27 mouse cellular contexts compared by ENCODE assay signal in genomic region chr6:141470251-141470650, GRCm38 (mm10). TPM values are rescaled to one million over a fixed set of nuclear protein-coding genes. Genes with fewer than 3 reads are reported as not detected.
DNase-seq lines count a peak whose midpoint lies in the region; ATAC-seq and TF ChIP-seq lines count a peak whose summit lies in the region.
"Had no signal": no experiment of that assay in that cellular context is flagged by ENCODE, and none has a peak within 500 bp of the region (broad histone marks: within the 10 kb centered on the region; RNA-seq: fewer than 3 reads in every experiment).

No protein-coding gene starts in this region.

- no peak for TF ChIP-seq POLR2A in brain, embryonic 14.5 days (IDR thresholded peaks at IDR 0.05; ENCODE audit: borderline replicate concordance, extremely low read depth, insufficient read depth, insufficient read length, poor library complexity, severe bottlenecking)

- H3K27me3 ChIP-seq in hindbrain, postnatal 0 days (ENCODE audit: insufficient read depth, low read length): no peaks in the 10 kb centered on the region
- no peaks in the 10 kb centered on the region for H3K27me3 ChIP-seq in hindbrain, embryonic 11.5 days (ENCODE audit: control insufficient read depth, insufficient read depth, low read length)
- H3K27me3 ChIP-seq in lung, postnatal 0 days (replicated peaks; ENCODE audit: insufficient read depth, low read length): no peaks in the 10 kb centered on the region
- H3K27me3 ChIP-seq: embryonic facial prominence, embryonic 15.5 days; forebrain, embryonic 15.5 days; hindbrain, embryonic 13.5 days; limb, embryonic 13.5 days; liver, embryonic 15.5 days had no signal

- TF ChIP-seq EP300 in lung, postnatal 0 days (IDR thresholded peaks at IDR 0.05): no peak

- H3K27ac ChIP-seq in hindbrain, postnatal 0 days: no peak overlapping the region
- no peak overlapping the region for H3K27ac ChIP-seq in hindbrain, embryonic 11.5 days (ENCODE audit: low read depth, low read length)
- H3K27ac ChIP-seq in lung, postnatal 0 days (ENCODE audit: low read length): no peak overlapping the region
- H3K27ac ChIP-seq in ES-E14 (ENCODE audit: insufficient read depth, low read depth, low read length, poor library complexity, severe bottlenecking): no peak overlapping the region
- H3K27ac ChIP-seq: embryonic facial prominence, embryonic 15.5 days; forebrain, embryonic 15.5 days; hindbrain, embryonic 13.5 days; limb, embryonic 13.5 days; liver, embryonic 15.5 days had no signal

- no peaks in the 10 kb centered on the region for H3K4me1 ChIP-seq in hindbrain, postnatal 0 days (ENCODE audit: insufficient read depth, low read length)
- no peaks in the 10 kb centered on the region for H3K4me1 ChIP-seq in hindbrain, embryonic 11.5 days (replicated peaks; ENCODE audit: control insufficient read depth, insufficient read depth, low read length)
- H3K4me1 ChIP-seq in lung, postnatal 0 days (ENCODE audit: insufficient read depth, low read depth, low read length): no peaks in the 10 kb centered on the region
- H3K4me1 ChIP-seq in ES-E14 (ENCODE audit: control insufficient read depth in 2 of 2, insufficient read depth in 2 of 2, low read length in 2 of 2, poor library complexity in 1 of 2): no peaks in the 10 kb centered on the region
- H3K4me1 ChIP-seq: embryonic facial prominence, embryonic 15.5 days; hindbrain, embryonic 13.5 days; liver, embryonic 15.5 days had no signal

- in situ Hi-C loops in ES-E14 (cut with MboI; ENCODE audit: low sequenced_read_pairs in 2 of 2, unreplicated experiment in 2 of 2): no loop called here

- WGBS in hindbrain, postnatal 0 days: 90% methylated on average over 2 of the region's 2 CpGs
- WGBS in hindbrain, embryonic 11.5 days: 95% methylated on average over 2 of the region's 2 CpGs
- 91% methylated on average over 2 of the region's 2 CpGs for WGBS in lung, postnatal 0 days

- no peak overlapping the region for H3K4me2 ChIP-seq in hindbrain, postnatal 0 days (ENCODE audit: low read depth, low read length)
- no peak overlapping the region for H3K4me2 ChIP-seq in hindbrain, embryonic 11.5 days (replicated peaks; ENCODE audit: low read depth, low read length)
- no peak overlapping the region for H3K4me2 ChIP-seq in lung, postnatal 0 days (replicated peaks; ENCODE audit: low read depth, low read length)
- H3K4me2 ChIP-seq: embryonic facial prominence, embryonic 15.5 days; forebrain, embryonic 15.5 days; hindbrain, embryonic 13.5 days; limb, embryonic 13.5 days; liver, embryonic 15.5 days had no signal

- no peaks in the 10 kb centered on the region for H3K36me3 ChIP-seq in hindbrain, postnatal 0 days (ENCODE audit: insufficient read depth, low read length)
- no peaks in the 10 kb centered on the region for H3K36me3 ChIP-seq in hindbrain, embryonic 11.5 days (ENCODE audit: control insufficient read depth, insufficient read depth, low read length)
- no peaks in the 10 kb centered on the region for H3K36me3 ChIP-seq in lung, postnatal 0 days (ENCODE audit: insufficient read depth, low read length)
- no peaks in the 10 kb centered on the region for H3K36me3 ChIP-seq in ES-E14 (ENCODE audit: control insufficient read depth, insufficient read depth, low read length, poor library complexity, severe bottlenecking)
- H3K36me3 ChIP-seq: embryonic facial prominence, embryonic 15.5 days; forebrain, embryonic 15.5 days; hindbrain, embryonic 13.5 days; liver, embryonic 15.5 days had no signal

- no peak overlapping the region for H3K9ac ChIP-seq in hindbrain, postnatal 0 days (replicated peaks; ENCODE audit: low read length)
- H3K9ac ChIP-seq in hindbrain, embryonic 11.5 days (ENCODE audit: low read depth, low read length): no peak overlapping the region
- H3K9ac ChIP-seq in lung, postnatal 0 days (replicated peaks; ENCODE audit: low read depth): no peak overlapping the region
- H3K9ac ChIP-seq in ES-E14 (ENCODE audit: insufficient read depth, low read depth, low read length, poor library complexity, severe bottlenecking): no peak overlapping the region
- H3K9ac ChIP-seq: embryonic facial prominence, embryonic 15.5 days; forebrain, embryonic 15.5 days; hindbrain, embryonic 13.5 days; limb, embryonic 13.5 days; liver, embryonic 15.5 days had no signal

- no peak for ATAC-seq in hindbrain, postnatal 0 days
- no peak for ATAC-seq in hindbrain, embryonic 11.5 days (ENCODE audit: low FRiP score)
- no peak for ATAC-seq in lung, postnatal 0 days
- ATAC-seq: activated CD4-positive, CD25-positive, alpha-beta regulatory T cell, adult 4 months; forebrain, embryonic 15.5 days; inflammation-experienced regulatory T-cells, adult 6 months had no signal

- no peak overlapping the region for H3K4me3 ChIP-seq in hindbrain, postnatal 0 days (ENCODE audit: low read length)
- no peak overlapping the region for H3K4me3 ChIP-seq in hindbrain, embryonic 11.5 days (ENCODE audit: low read depth, low read length)
- H3K4me3 ChIP-seq in lung, postnatal 0 days (ENCODE audit: low read depth, low read length): no peak overlapping the region
- H3K4me3 ChIP-seq in ES-E14 (ENCODE audit: insufficient read depth in 1 of 2, low read depth in 1 of 2, low read length in 2 of 2, poor library complexity in 1 of 2, severe bottlenecking in 1 of 2): no peak overlapping the region
- H3K4me3 ChIP-seq: embryonic facial prominence, embryonic 15.5 days; forebrain, embryonic 15.5 days; hindbrain, embryonic 13.5 days; limb, embryonic 13.5 days; liver, embryonic 15.5 days; myocyte had no signal

- 0 out of 2 replicates have a peak, but pooled peaks have one; percentile 14 for TF ChIP-seq CTCF in hindbrain, postnatal 0 days (IDR thresholded peaks at IDR 0.05; ENCODE audit: low read depth)
- TF ChIP-seq CTCF in lung, postnatal 0 days (IDR thresholded peaks at IDR 0.05): peak; percentile 19; the same call in 1 of the 2 replicates
- TF ChIP-seq CTCF in brain, embryonic 14.5 days (IDR thresholded peaks at IDR 0.05; ENCODE audit: borderline replicate concordance, extremely low read depth, insufficient read depth, insufficient read length): peak; percentile 8; the same call in 1 of the 2 replicates

- DNase-seq in hindbrain, postnatal 0 days (ENCODE audit: low spot score): no peak
- DNase-seq in hindbrain, embryonic 11.5 days (ENCODE audit: low spot score): no peak
- no peak for DNase-seq in lung, postnatal 0 days (ENCODE audit: low spot score)
- no peak for DNase-seq in lung, adult 18-20 months
- DNase-seq in ES-E14 (ENCODE audit: low read depth, low spot score): no peak
- DNase-seq in brain, embryonic 14.5 days (ENCODE audit: low read depth): no peak
- DNase-seq in cerebellum, adult 8-10 months: no peak
- no peak for DNase-seq in embryo, embryonic 11 days
- DNase-seq: adrenal gland, adult 8-10 months; cerebellum, adult 2 months; gastrocnemius, postnatal 14 days; kidney, adult 9 months; kidney, postnatal 14 days; layer of hippocampus, postnatal 36 days; midbrain, embryonic 14.5 days; thymus, postnatal 25 days had no signal

- no peaks in the 10 kb centered on the region for H3K9me3 ChIP-seq in hindbrain, postnatal 0 days (ENCODE audit: low read length)
- no peaks in the 10 kb centered on the region for H3K9me3 ChIP-seq in hindbrain, embryonic 11.5 days (ENCODE audit: control insufficient read depth, low read length)
- no peaks in the 10 kb centered on the region for H3K9me3 ChIP-seq in lung, postnatal 0 days (ENCODE audit: low read length)
- no peaks in the 10 kb centered on the region for H3K9me3 ChIP-seq in ES-E14 (ENCODE audit: control insufficient read depth, insufficient read depth, low read depth, low read length)
- H3K9me3 ChIP-seq: embryonic facial prominence, embryonic 15.5 days; forebrain, embryonic 15.5 days; liver, embryonic 15.5 days had no signal

TF ChIP-seq in ES-E14, 5 proteins besides CTCF, POLR2A, EP300 and RAD21:
- TF ChIP-seq ZNF384 (IDR thresholded peaks at IDR 0.05; ENCODE audit: low read depth, low read length) (no peak), ZC3H11A (IDR thresholded peaks at IDR 0.05; ENCODE audit: borderline replicate concordance, low read depth, low read length) (0 out of 2 replicates have a peak, but pooled peaks have one; percentile 38), HCFC1 (IDR thresholded peaks at IDR 0.05; ENCODE audit: borderline replicate concordance, insufficient read depth, low read length) (no peak), CHD2 (IDR thresholded peaks at IDR 0.05; ENCODE audit: low read depth, low read length) (no peak), MAFK (IDR thresholded peaks at IDR 0.05; ENCODE audit: insufficient read depth, low read depth, low read length) (no peak)

RNA-seq across cellular contexts. Expression of gene Slco1c1, which starts 53.9 kb away (rescaled TPM):
- total RNA-seq in hindbrain, postnatal 0 days (2014; rRNA removed): 22.8 and 27.7 TPM in 2 replicates
- 27.2 and 27.7 TPM in 2 replicates for polyA plus RNA-seq in hindbrain, postnatal 0 days (2015; fragmentation: Nextera tagmentation; extraction: Ambion mirVana)
- polyA plus RNA-seq in hindbrain, embryonic 11.5 days (2014; fragmentation: Nextera tagmentation; extraction: Ambion mirVana): 3.6 and 4.7 TPM in 2 replicates
- polyA plus RNA-seq in lung, postnatal 0 days (2015; fragmentation: Nextera tagmentation; extraction: Ambion mirVana): 0.07 and 0.17 TPM in 2 replicates
- total RNA-seq in ES-E14 (2012; rRNA removed): not detected in 2 replicates
- 9.2 and 11.8 TPM in 2 replicates for polyA plus RNA-seq in brain, embryonic 14.5 days (2012; rRNA removed)
- total RNA-seq: megakaryocyte, adult 5-6 weeks had no signal
- polyA plus RNA-seq: inflammation-experienced regulatory T-cells, adult 6 months; liver, embryonic 15.5 days; myocyte; spleen, adult 2 months; stomach, embryonic 14.5 days had no signal
